Mouse (Mus musculus): ENCODE data around the gene Gas7.
A peak's percentile ranks its signal among the peaks of the same experiment; 100 is the strongest.

Gas7 gene

GRCm38 (mm10) chr11:67533151-67533550, 77.9 kb downstream of the Gas7 start:
- no peak for DNase-seq (ENCODE audit: low spot score in 2 of 2)

- DNase-seq (ENCODE audit: low spot score in 2 of 2): no peak
Measured at GRCm38 (mm10) chr11:67535703-67536102, 80.5 kb downstream of the Gas7 start.

GRCm38 (mm10) chr11:67536413-67536812, 81.2 kb downstream of the Gas7 start:
- no peak for DNase-seq (ENCODE audit: low spot score in 2 of 2)

GRCm38 (mm10) chr11:67537353-67537752, 82.1 kb downstream of the Gas7 start:
- no peak for DNase-seq (ENCODE audit: low spot score in 2 of 2)

- DNase-seq (ENCODE audit: low spot score in 2 of 2): no peak
Measured at GRCm38 (mm10) chr11:67538557-67538956, 83.3 kb downstream of the Gas7 start.

- no peak for DNase-seq (ENCODE audit: low spot score in 2 of 2)
Measured at GRCm38 (mm10) chr11:67544656-67545432, 89.6 kb downstream of the Gas7 start.

- no peak for DNase-seq (ENCODE audit: low spot score in 2 of 2)
Measured at GRCm38 (mm10) chr11:67546582-67546981, 91.3 kb downstream of the Gas7 start.

GRCm38 (mm10) chr11:67549306-67549705, 94.1 kb downstream of the Gas7 start:
- DNase-seq (ENCODE audit: low spot score in 2 of 2): no peak

- DNase-seq (ENCODE audit: low spot score in 2 of 2): no peak
Measured at GRCm38 (mm10) chr11:67549762-67550488, 94.7 kb downstream of the Gas7 start.

GRCm38 (mm10) chr11:67552400-67552799, 97.2 kb downstream of the Gas7 start:
- DNase-seq (ENCODE audit: low spot score in 2 of 2): no peak

GRCm38 (mm10) chr11:67554276-67554675, 99.0 kb downstream of the Gas7 start:
- no peak for DNase-seq (ENCODE audit: low spot score in 2 of 2)

- DNase-seq (ENCODE audit: low spot score in 2 of 2): peak in 1 of 2 experiments; percentile 36
Measured at GRCm38 (mm10) chr11:67556360-67556759, 101.1 kb downstream of the Gas7 start.

GRCm38 (mm10) chr11:67558772-67559448, 103.7 kb downstream of the Gas7 start:
- DNase-seq (ENCODE audit: low spot score in 2 of 2): no peak

- DNase-seq (ENCODE audit: low spot score in 2 of 2): no peak
Measured at GRCm38 (mm10) chr11:67559522-67559921, 104.3 kb downstream of the Gas7 start.

- no peak for DNase-seq (ENCODE audit: low spot score in 2 of 2)
Measured at GRCm38 (mm10) chr11:67561631-67562030, 106.4 kb downstream of the Gas7 start.

- DNase-seq (ENCODE audit: low spot score in 2 of 2): no peak
Measured at GRCm38 (mm10) chr11:67563141-67563540, 107.9 kb downstream of the Gas7 start.

- no peak for DNase-seq (ENCODE audit: low spot score in 2 of 2)
Measured at GRCm38 (mm10) chr11:67564003-67564637, 108.9 kb downstream of the Gas7 start.

GRCm38 (mm10) chr11:67565512-67565911, 110.3 kb downstream of the Gas7 start:
- no peak for DNase-seq (ENCODE audit: low spot score in 2 of 2)

GRCm38 (mm10) chr11:67566704-67567103, 111.5 kb downstream of the Gas7 start:
- DNase-seq (ENCODE audit: low spot score in 2 of 2): no peak

GRCm38 (mm10) chr11:67567184-67567583, 111.9 kb downstream of the Gas7 start:
- DNase-seq (ENCODE audit: low spot score in 2 of 2): no peak

- no peak for DNase-seq (ENCODE audit: low spot score in 2 of 2)
Measured at GRCm38 (mm10) chr11:67567991-67568390, 112.8 kb downstream of the Gas7 start.

GRCm38 (mm10) chr11:67568815-67569214, 113.6 kb downstream of the Gas7 start:
- no peak for DNase-seq (ENCODE audit: low spot score in 2 of 2)

Measured in cerebellum, postnatal 4 days (tissue).